Mouse (Mus musculus): Measurements from ENCODE around the gene Psapl1. TPM values are rescaled to one million over a fixed set of nuclear protein-coding genes. Genes with fewer than 3 reads are reported as not detected.

The Psapl1 gene
- polyA plus RNA-seq (2014; fragmentation: Illumina TruSeq; extraction: RNeasy Lipid Tissue Mini Kit (QIAGEN cat#74804); ENCODE audit: low read depth, low replicate concordance) = not detected

DNA sequence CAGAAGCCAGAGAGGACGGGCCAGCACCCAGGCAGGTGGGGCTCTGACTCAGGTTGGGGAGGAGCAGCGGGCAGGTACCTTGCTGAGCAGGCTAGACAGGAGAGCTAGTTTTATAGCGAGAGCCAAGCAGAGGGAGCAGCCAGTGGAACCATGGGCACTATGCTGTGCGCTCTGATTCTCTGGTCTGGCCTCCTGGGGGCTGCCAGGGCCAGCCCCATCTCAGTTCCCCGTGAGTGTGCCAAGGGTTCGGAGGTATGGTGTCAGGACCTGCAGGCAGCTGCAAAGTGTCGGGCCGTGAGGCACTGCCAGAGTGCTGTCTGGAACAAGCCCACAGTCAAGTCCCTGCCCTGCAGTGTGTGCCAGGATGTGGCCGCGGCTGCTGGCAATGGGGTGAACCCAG, at the start of gene Psapl1:
TSS of gene Psapl1 (plus strand) at position 106 of the 400 bp plus-strand sequence.

Other genes with a start within 250 kb of the Psapl1 start
- 1.3 TPM for gene Sorcs2, start 194.1 kb downstream of the Psapl1 start, polyA plus RNA-seq (2014; fragmentation: Illumina TruSeq; extraction: RNeasy Lipid Tissue Mini Kit (QIAGEN cat#74804); ENCODE audit: low read depth, low replicate concordance)

All from sigmoid colon, adult 10 weeks (tissue).